18 mouse cellular contexts compared by ENCODE assay signal in the genomic region with DNA sequence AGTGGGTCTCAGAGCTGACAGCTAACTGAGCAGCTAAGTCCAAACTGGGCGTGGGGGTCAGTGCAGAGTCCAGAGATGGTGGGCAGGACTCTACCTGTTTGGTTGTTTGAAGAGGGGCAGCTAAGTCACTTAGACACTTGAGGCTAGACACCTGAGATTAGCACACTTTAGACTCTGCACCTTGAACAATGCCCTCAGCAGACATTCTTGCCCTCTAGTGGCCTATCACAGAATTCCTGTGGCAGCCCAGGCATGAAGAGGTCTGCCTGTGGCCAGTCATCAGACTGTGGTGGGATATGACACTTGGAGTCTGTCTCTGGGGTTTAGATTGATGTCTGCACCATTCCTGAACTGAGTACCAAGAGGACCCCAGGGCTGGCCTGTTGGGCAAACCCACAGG. TPM values are rescaled to one million over a fixed set of nuclear protein-coding genes. Genes with fewer than 3 reads are reported as not detected.
A peak's percentile ranks its signal among the peaks of the same experiment; 100 is the strongest.
DNase-seq lines count a peak whose midpoint lies in the region; ATAC-seq and TF ChIP-seq lines count a peak whose summit lies in the region.
"Had no signal": no experiment of that assay in that cellular context is flagged by ENCODE, and none has a peak within 500 bp of the region (broad histone marks: within the 10 kb centered on the region; RNA-seq: fewer than 3 reads in every experiment).

No protein-coding gene starts in this region.

- 0 out of 2 replicates have a peak, but pooled peaks have one; percentile 31 for ATAC-seq in cerebellum, adult (ENCODE audit: insufficient number of reproducible peaks, low FRiP score, low TSS enrichment)
- no peak for ATAC-seq in lung, embryonic 14.5 days (ENCODE audit: insufficient read depth)
- peak; percentile 49; the same call in 1 of the 2 replicates for ATAC-seq in intestine, postnatal 0 days
- peak; percentile 69 for ATAC-seq in megakaryocyte-erythroid progenitor cell, adult 5-6 weeks (replicated peaks; ENCODE audit: low FRiP score, low TSS enrichment, poor library complexity, severe bottlenecking)
- no peak for ATAC-seq in megakaryocyte, adult 5-6 weeks (ENCODE audit: poor library complexity, severe bottlenecking)
- ATAC-seq: forebrain, embryonic 13.5 days had no signal

- no peaks in the 10 kb centered on the region for H3K27me3 ChIP-seq in lung, embryonic 14.5 days (ENCODE audit: insufficient read depth, low read length)
- H3K27me3 ChIP-seq in intestine, postnatal 0 days (replicated peaks; ENCODE audit: control insufficient read depth, insufficient read depth, low read length), result no peaks in the 10 kb centered on the region
- H3K27me3 ChIP-seq: embryonic facial prominence, embryonic 13.5 days; forebrain, embryonic 13.5 days; heart, embryonic 15.5 days; hindbrain, embryonic 15.5 days; lung, embryonic 15.5 days; neural tube, embryonic 13.5 days had no signal

- no peaks in the 10 kb centered on the region for H3K9me3 ChIP-seq in lung, embryonic 14.5 days (ENCODE audit: low read depth, low read length)
- no peaks in the 10 kb centered on the region for H3K9me3 ChIP-seq in intestine, postnatal 0 days (ENCODE audit: control insufficient read depth)
- H3K9me3 ChIP-seq: embryonic facial prominence, embryonic 13.5 days; forebrain, embryonic 13.5 days; heart, embryonic 15.5 days; hindbrain, embryonic 15.5 days; lung, embryonic 15.5 days; neural tube, embryonic 13.5 days had no signal

- H3K4me3 ChIP-seq in lung, embryonic 14.5 days (ENCODE audit: low read depth, low read length), result no peak overlapping the region
- no peak overlapping the region for H3K4me3 ChIP-seq in intestine, postnatal 0 days (ENCODE audit: low read depth, low read length)
- H3K4me3 ChIP-seq: embryonic facial prominence, embryonic 13.5 days; forebrain, embryonic 13.5 days; heart, embryonic 15.5 days; hindbrain, embryonic 15.5 days; lung, embryonic 15.5 days; neural tube, embryonic 13.5 days had no signal

- WGBS in lung, embryonic 14.5 days, result 71% methylated on average over 1 of the region's 1 CpGs
- 96% methylated on average over 1 of the region's 1 CpGs for WGBS in intestine, postnatal 0 days

- TF ChIP-seq CTCF in lung, embryonic 14.5 days (IDR thresholded peaks at IDR 0.05; ENCODE audit: low read depth), result peak; percentile 44
- peak; percentile 62 for TF ChIP-seq CTCF in intestine, postnatal 0 days (IDR thresholded peaks at IDR 0.05; ENCODE audit: low read depth)

- H3K4me2 ChIP-seq in lung, embryonic 14.5 days, result no peak overlapping the region
- no peak overlapping the region for H3K4me2 ChIP-seq in intestine, postnatal 0 days (replicated peaks; ENCODE audit: low read depth)
- H3K4me2 ChIP-seq: embryonic facial prominence, embryonic 13.5 days; forebrain, embryonic 13.5 days; heart, embryonic 15.5 days; hindbrain, embryonic 15.5 days; lung, embryonic 15.5 days; neural tube, embryonic 13.5 days had no signal

- no peak overlapping the region for H3K9ac ChIP-seq in lung, embryonic 14.5 days
- no peak overlapping the region for H3K9ac ChIP-seq in intestine, postnatal 0 days (ENCODE audit: low read depth, low read length)
- H3K9ac ChIP-seq: embryonic facial prominence, embryonic 13.5 days; forebrain, embryonic 13.5 days; heart, embryonic 15.5 days; hindbrain, embryonic 15.5 days; lung, embryonic 15.5 days; neural tube, embryonic 13.5 days had no signal

- DNase-seq in cerebellum, postnatal 25 days, result no peak
- no peak for DNase-seq in lung, embryonic 14.5 days
- no peak for DNase-seq in lung, postnatal 10 days
- no peak for DNase-seq in retina, postnatal 1 day
- DNase-seq: cerebellum, postnatal 14 days; gastrocnemius, postnatal 25 days; midbrain, embryonic 14.5 days; spleen, adult 18-20 months had no signal

- H3K36me3 ChIP-seq in lung, embryonic 14.5 days (ENCODE audit: insufficient read depth), result peaks cover 76% of the 10 kb centered on the region
- H3K36me3 ChIP-seq in intestine, postnatal 0 days (ENCODE audit: control insufficient read depth, insufficient read depth), result peaks cover 51% of the 10 kb centered on the region

- no peak overlapping the region for H3K27ac ChIP-seq in lung, embryonic 14.5 days (ENCODE audit: low read depth)
- H3K27ac ChIP-seq in intestine, postnatal 0 days (ENCODE audit: low read depth, low read length), result no peak overlapping the region
- H3K27ac ChIP-seq: embryonic facial prominence, embryonic 13.5 days; forebrain, embryonic 13.5 days; heart, embryonic 15.5 days; hindbrain, embryonic 15.5 days; lung, embryonic 15.5 days; neural tube, embryonic 13.5 days had no signal

- H3K4me1 ChIP-seq in lung, embryonic 14.5 days (ENCODE audit: insufficient read depth), result no peaks in the 10 kb centered on the region
- no peaks in the 10 kb centered on the region for H3K4me1 ChIP-seq in intestine, postnatal 0 days (replicated peaks; ENCODE audit: control insufficient read depth, insufficient read depth, low read length)
- H3K4me1 ChIP-seq: embryonic facial prominence, embryonic 13.5 days; forebrain, embryonic 13.5 days; heart, embryonic 15.5 days; hindbrain, embryonic 15.5 days; lung, embryonic 15.5 days had no signal

RNA-seq across cellular contexts. Expression of gene Zfp64, which starts 7.7 kb away (rescaled TPM):
- polyA plus RNA-seq in lung, embryonic 14.5 days (2014; fragmentation: Nextera tagmentation; extraction: Ambion mirVana), result 31.9 and 32.4 TPM in 2 replicates
- 10.7 and 12.9 TPM in 2 replicates for polyA plus RNA-seq in intestine, postnatal 0 days (2015; fragmentation: Nextera tagmentation; extraction: Ambion mirVana)
- total RNA-seq in megakaryocyte-erythroid progenitor cell, adult 5-6 weeks (2014; fragmentation: Nextera tagmentation), result 17.2 and 22.5 TPM in 2 replicates
- 31.3 and 35.5 TPM in 2 replicates for total RNA-seq in megakaryocyte-erythroid progenitor cell, adult 5-6 weeks (2017)
- total RNA-seq in megakaryocyte, adult 5-6 weeks (2015), result 6.7 and 8.8 TPM in 2 replicates
- 13.8 and 17.2 TPM in 2 replicates for total RNA-seq in megakaryocyte, adult 5-6 weeks (2017)

Comparison
In these comparisons a context has a peak if more than half of its experiments do, and no peak if none do; other contexts are left out.
1. ATAC-seq: peak in cerebellum, adult (single experiment), intestine, postnatal 0 days (single experiment) and megakaryocyte-erythroid progenitor cell, adult 5-6 weeks (single experiment); none in lung, embryonic 14.5 days (single experiment) and megakaryocyte, adult 5-6 weeks (single experiment).